Mouse (Mus musculus): ENCODE results near the gene Efna4. TPM values are rescaled to one million over a fixed set of nuclear protein-coding genes. Genes with fewer than 3 reads are reported as not detected.

Efna4 gene
- polyA plus RNA-seq, 1 experiment from 2014 or later = 31.5 TPM

DNA sequence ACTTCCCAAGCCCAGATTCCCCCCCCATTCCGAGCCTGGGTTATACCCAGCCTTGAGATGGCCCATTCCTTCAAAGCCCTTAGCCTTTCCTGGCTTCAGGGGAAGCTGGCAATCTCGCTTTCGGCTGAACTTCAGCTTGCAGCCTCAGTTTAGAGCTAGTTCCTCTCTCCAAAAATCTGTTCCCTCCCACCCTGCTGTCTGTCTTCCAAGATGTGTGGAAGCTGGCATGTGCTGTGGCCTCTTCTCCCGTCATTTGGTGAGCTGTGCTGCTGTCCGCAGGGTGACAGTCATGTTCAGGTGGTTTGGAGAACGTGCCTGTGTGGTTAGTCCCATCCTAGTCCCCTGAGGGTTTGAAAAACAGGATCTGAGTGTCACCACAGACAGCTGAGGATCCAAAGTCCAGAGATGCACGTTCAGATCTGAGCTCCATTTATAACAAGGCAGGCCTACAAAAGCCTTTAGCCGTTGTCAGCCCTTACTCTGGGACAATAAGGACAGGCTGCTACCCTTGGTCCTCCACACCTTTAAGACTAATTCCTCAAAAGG, 42.1 kb downstream of the Efna4 start:
- H3K9me3 ChIP-seq (replicated peaks) = no peaks in the 10 kb centered on the region
- no peak overlapping the region for H3K4me3 ChIP-seq (replicated peaks)
- no peak for ATAC-seq (replicated peaks; ENCODE audit: low FRiP score)
- no peaks in the 10 kb centered on the region for H3K36me3 ChIP-seq
- 77% methylated on average over 8 of the region's 8 CpGs for WGBS
- H3K27ac ChIP-seq = no peak overlapping the region
- H3K27me3 ChIP-seq = no peaks in the 10 kb centered on the region
- H3K4me1 ChIP-seq = peaks cover 31% of the 10 kb centered on the region
- H3K9ac ChIP-seq = no peak overlapping the region
- no peak overlapping the region for H3K4me2 ChIP-seq

GRCm38 (mm10) chr3:89294195-89294594, 43.6 kb downstream of the Efna4 start:
- WGBS = 72% methylated on average over 5 of the region's 5 CpGs

DNA sequence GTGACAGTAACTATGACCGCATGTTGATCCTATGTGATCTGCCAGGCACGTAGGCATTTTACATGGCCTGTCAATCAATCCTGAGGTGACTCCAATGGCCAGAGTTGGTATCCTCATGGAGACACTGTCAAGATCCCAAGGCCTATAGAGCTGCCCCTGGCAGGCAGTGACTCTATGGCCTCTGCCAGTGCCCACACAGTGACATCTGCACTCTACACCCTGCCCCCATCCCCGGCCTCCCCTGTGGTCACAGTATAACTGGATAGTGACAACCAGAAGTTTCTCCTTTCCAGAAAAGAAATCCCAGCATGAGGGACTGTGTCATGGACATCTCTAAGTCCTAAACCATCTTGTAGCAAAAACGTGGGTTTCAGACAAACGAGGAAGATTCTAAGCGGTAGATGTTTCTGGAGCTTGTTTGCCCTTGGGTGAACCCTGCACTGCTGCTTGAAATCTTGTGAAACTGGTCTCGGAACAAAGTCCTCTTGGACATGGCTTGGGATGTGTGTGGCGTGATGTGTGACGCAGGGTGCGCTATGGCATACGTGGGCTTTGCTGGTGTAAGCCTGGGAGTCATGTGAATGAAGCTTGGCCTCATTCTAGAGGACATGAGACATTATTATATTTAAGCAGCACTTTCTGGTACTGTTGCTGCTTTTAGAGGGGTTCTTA, 44.4 kb downstream of the Efna4 start:
- no peak overlapping the region for H3K9ac ChIP-seq
- H3K4me2 ChIP-seq = no peak overlapping the region
- no peak overlapping the region for H3K4me3 ChIP-seq (replicated peaks)
- no peak for ATAC-seq (replicated peaks; ENCODE audit: low FRiP score)
- WGBS = 89% methylated on average over 11 of the region's 11 CpGs
- peaks cover 23% of the 10 kb centered on the region for H3K4me1 ChIP-seq
- H3K27me3 ChIP-seq = no peaks in the 10 kb centered on the region
- no peaks in the 10 kb centered on the region for H3K36me3 ChIP-seq
- H3K9me3 ChIP-seq (replicated peaks) = no peaks in the 10 kb centered on the region
- H3K27ac ChIP-seq = no peak overlapping the region

More at GRCm38 (mm10) chr3:89294195-89294594, 43.6 kb downstream of the Efna4 start:
- Histone ChIP-seq H3K27me3 (no peaks in the 10 kb centered on the region), H3K4me2 (no peak overlapping the region), H3K9me3 (replicated peaks) (no peaks in the 10 kb centered on the region), H3K36me3 (no peaks in the 10 kb centered on the region), H3K9ac (no peak overlapping the region), H3K27ac (no peak overlapping the region), H3K4me1 (peaks cover 20% of the 10 kb centered on the region; the same call in 1 of the 2 replicates), H3K4me3 (replicated peaks) (no peak overlapping the region)
- ATAC-seq (replicated peaks; ENCODE audit: low FRiP score) = no peak

- H3K4me3 ChIP-seq (replicated peaks) = no peak overlapping the region
- H3K27ac ChIP-seq = no peak overlapping the region
- peaks cover 31% of the 10 kb centered on the region for H3K4me1 ChIP-seq
- H3K4me2 ChIP-seq = no peak overlapping the region
- H3K9ac ChIP-seq = no peak overlapping the region
- H3K36me3 ChIP-seq = no peaks in the 10 kb centered on the region
- no peaks in the 10 kb centered on the region for H3K9me3 ChIP-seq (replicated peaks)
- WGBS = 66% methylated on average over 5 of the region's 5 CpGs
- H3K27me3 ChIP-seq = no peaks in the 10 kb centered on the region
- no peak for ATAC-seq (replicated peaks; ENCODE audit: low FRiP score)
These were observed 45.5 kb downstream of the Efna4 start for GRCm38 (mm10) chr3:89292303-89292702.

GRCm38 (mm10) chr3:89291874-89292273, 46.0 kb downstream of the Efna4 start:
- H3K4me1 ChIP-seq = peaks cover 35% of the 10 kb centered on the region
- H3K4me2 ChIP-seq = no peak overlapping the region
- no peaks in the 10 kb centered on the region for H3K9me3 ChIP-seq (replicated peaks)
- no peaks in the 10 kb centered on the region for H3K27me3 ChIP-seq
- H3K4me3 ChIP-seq (replicated peaks) = no peak overlapping the region
- H3K9ac ChIP-seq = no peak overlapping the region
- no peak overlapping the region for H3K27ac ChIP-seq
- no peaks in the 10 kb centered on the region for H3K36me3 ChIP-seq
- 47% methylated on average over 10 of the region's 10 CpGs for WGBS
- ATAC-seq (replicated peaks; ENCODE audit: low FRiP score) = no peak

- ATAC-seq (replicated peaks; ENCODE audit: low FRiP score) = no peak
- H3K4me2 ChIP-seq = no peak overlapping the region
- no peaks in the 10 kb centered on the region for H3K36me3 ChIP-seq
- H3K4me3 ChIP-seq (replicated peaks) = no peak overlapping the region
- H3K27me3 ChIP-seq = no peaks in the 10 kb centered on the region
- H3K4me1 ChIP-seq = peaks cover 56% of the 10 kb centered on the region
- H3K9ac ChIP-seq = no peak overlapping the region
- H3K27ac ChIP-seq = no peak overlapping the region
- 32% methylated on average over 7 of the region's 7 CpGs for WGBS
- no peaks in the 10 kb centered on the region for H3K9me3 ChIP-seq (replicated peaks)
These were observed 49.3 kb downstream of the Efna4 start for GRCm38 (mm10) chr3:89288503-89288928.

DNA sequence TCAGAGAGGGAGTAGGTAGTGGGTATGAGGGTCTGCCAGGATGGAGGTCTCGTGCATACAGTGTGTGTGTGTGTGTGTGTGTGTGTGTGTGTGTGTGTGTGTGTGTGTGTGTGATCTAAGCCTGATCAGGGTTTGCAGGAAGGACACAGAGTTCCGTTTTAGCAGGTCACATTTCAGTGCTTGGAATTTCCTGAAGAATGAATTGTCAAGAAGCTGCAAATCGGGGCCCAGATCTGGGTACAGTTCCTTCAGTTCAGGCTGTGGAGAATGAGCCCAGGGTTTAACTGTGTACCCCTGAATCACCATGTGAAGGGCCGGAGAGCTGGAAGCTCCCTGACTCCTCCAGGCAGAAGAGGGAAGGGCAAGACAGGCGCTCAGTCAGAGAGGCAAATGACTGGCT, 50.5 kb downstream of the Efna4 start:
- Histone ChIP-seq H3K4me3 (replicated peaks) (no peak overlapping the region), H3K9me3 (replicated peaks) (no peaks in the 10 kb centered on the region), H3K4me1 (peaks cover 57% of the 10 kb centered on the region), H3K36me3 (no peaks in the 10 kb centered on the region), H3K9ac (no peak overlapping the region), H3K4me2 (no peak overlapping the region), H3K27ac (peak overlapping the region; percentile 77), H3K27me3 (no peaks in the 10 kb centered on the region)
- no peak for ATAC-seq (replicated peaks; ENCODE audit: low FRiP score)
- WGBS = 50% methylated on average over 5 of the region's 5 CpGs

GRCm38 (mm10) chr3:89285526-89285925, 52.3 kb downstream of the Efna4 start:
- 70% methylated on average over 2 of the region's 2 CpGs for WGBS
- Histone ChIP-seq H3K4me3 (replicated peaks) (no peak overlapping the region), H3K9ac (no peak overlapping the region), H3K27me3 (peaks cover under 1% of the 10 kb centered on the region; the same call in 1 of the 2 replicates), H3K27ac (no peak overlapping the region), H3K4me2 (no peak overlapping the region), H3K4me1 (peaks cover 60% of the 10 kb centered on the region), H3K36me3 (no peaks in the 10 kb centered on the region), H3K9me3 (replicated peaks) (no peaks in the 10 kb centered on the region)
- ATAC-seq (replicated peaks; ENCODE audit: low FRiP score) = no peak

- H3K36me3 ChIP-seq = no peaks in the 10 kb centered on the region
- peaks cover 71% of the 10 kb centered on the region for H3K4me1 ChIP-seq
- H3K27ac ChIP-seq = no peak overlapping the region
- peaks cover 4% of the 10 kb centered on the region; the same call in 1 of the 2 replicates for H3K27me3 ChIP-seq
- no peaks in the 10 kb centered on the region for H3K9me3 ChIP-seq (replicated peaks)
- no peak overlapping the region for H3K9ac ChIP-seq
- no peak overlapping the region for H3K4me2 ChIP-seq
- 68% methylated on average over 3 of the region's 3 CpGs for WGBS
- H3K4me3 ChIP-seq (replicated peaks) = no peak overlapping the region
- ATAC-seq (replicated peaks; ENCODE audit: low FRiP score) = no peak
These were observed 53.6 kb downstream of the Efna4 start for GRCm38 (mm10) chr3:89284261-89284660.

Other genes with a start within 250 kb of the Efna4 start
- gene Rusc1, start 244.7 kb downstream of the Efna4 start, polyA plus RNA-seq (2015; fragmentation: Nextera tagmentation; extraction: Ambion mirVana) = 19.3 and 19.7 TPM in 2 replicates
- not detected in 2 replicates for gene Gm43738, start 236.9 kb downstream of the Efna4 start, polyA plus RNA-seq (2015; fragmentation: Nextera tagmentation; extraction: Ambion mirVana)
- gene Fdps, start 236.1 kb downstream of the Efna4 start, polyA plus RNA-seq (2015; fragmentation: Nextera tagmentation; extraction: Ambion mirVana) = 188 and 215 TPM in 2 replicates
- gene Pklr, start 201.9 kb downstream of the Efna4 start, polyA plus RNA-seq (2015; fragmentation: Nextera tagmentation; extraction: Ambion mirVana) = 2.3 and 5.5 TPM in 2 replicates
- gene Hcn3, start 177.8 kb downstream of the Efna4 start, polyA plus RNA-seq (2015; fragmentation: Nextera tagmentation; extraction: Ambion mirVana) = 1.6 and 3.1 TPM in 2 replicates
- 28.4 and 32.0 TPM in 2 replicates for gene Clk2, start 173.2 kb downstream of the Efna4 start, polyA plus RNA-seq (2015; fragmentation: Nextera tagmentation; extraction: Ambion mirVana)
- 122 and 133 TPM in 2 replicates for gene Scamp3, start 160.6 kb downstream of the Efna4 start, polyA plus RNA-seq (2015; fragmentation: Nextera tagmentation; extraction: Ambion mirVana)
- gene Fam189b, start 154.9 kb downstream of the Efna4 start, polyA plus RNA-seq (2015; fragmentation: Nextera tagmentation; extraction: Ambion mirVana) = 37.1 and 50.4 TPM in 2 replicates
- gene Gba, start 135.1 kb downstream of the Efna4 start, polyA plus RNA-seq (2015; fragmentation: Nextera tagmentation; extraction: Ambion mirVana) = 41.4 and 44.0 TPM in 2 replicates
- 14.9 and 20.5 TPM in 2 replicates for gene Thbs3, start 122.8 kb downstream of the Efna4 start, polyA plus RNA-seq (2015; fragmentation: Nextera tagmentation; extraction: Ambion mirVana)
- 211 and 219 TPM in 2 replicates for gene Mtx1, start 110.9 kb downstream of the Efna4 start, polyA plus RNA-seq (2015; fragmentation: Nextera tagmentation; extraction: Ambion mirVana)
- 12.0 and 12.3 TPM in 2 replicates for gene Muc1, start 109.0 kb downstream of the Efna4 start, polyA plus RNA-seq (2015; fragmentation: Nextera tagmentation; extraction: Ambion mirVana)
- gene Krtcap2, start 92.1 kb downstream of the Efna4 start, polyA plus RNA-seq (2015; fragmentation: Nextera tagmentation; extraction: Ambion mirVana) = 309 and 321 TPM in 2 replicates
- gene Trim46, start 91.7 kb downstream of the Efna4 start, polyA plus RNA-seq (2015; fragmentation: Nextera tagmentation; extraction: Ambion mirVana) = 3.4 and 5.2 TPM in 2 replicates
- 149 and 153 TPM in 2 replicates for gene Dpm3, start 78.7 kb downstream of the Efna4 start, polyA plus RNA-seq (2015; fragmentation: Nextera tagmentation; extraction: Ambion mirVana)
- gene Slc50a1, start 67.5 kb downstream of the Efna4 start, polyA plus RNA-seq (2015; fragmentation: Nextera tagmentation; extraction: Ambion mirVana) = 58.0 and 59.9 TPM in 2 replicates
- gene Efna1, start 56.9 kb downstream of the Efna4 start, polyA plus RNA-seq (2015; fragmentation: Nextera tagmentation; extraction: Ambion mirVana) = 66.0 and 66.6 TPM in 2 replicates
- 9.3 and 11.9 TPM in 2 replicates for gene Efna3, start 15.1 kb downstream of the Efna4 start, polyA plus RNA-seq (2015; fragmentation: Nextera tagmentation; extraction: Ambion mirVana)
- gene Adam15, start 12.0 kb upstream of the Efna4 start, polyA plus RNA-seq (2015; fragmentation: Nextera tagmentation; extraction: Ambion mirVana) = 73.4 and 84.3 TPM in 2 replicates
- gene Dcst2, start 23.9 kb upstream of the Efna4 start, polyA plus RNA-seq (2015; fragmentation: Nextera tagmentation; extraction: Ambion mirVana) = 0.34 and 0.35 TPM in 2 replicates
- gene Dcst1, start 27.2 kb upstream of the Efna4 start, polyA plus RNA-seq (2015; fragmentation: Nextera tagmentation; extraction: Ambion mirVana) = 1.9 and 2.5 TPM in 2 replicates
- 2.4 and 3.7 TPM in 2 replicates for gene Zbtb7b, start 56.7 kb upstream of the Efna4 start, polyA plus RNA-seq (2015; fragmentation: Nextera tagmentation; extraction: Ambion mirVana)
- 0.14 TPM in 1 of 2 replicates, not detected in the other for gene Lenep, start 64.8 kb upstream of the Efna4 start, polyA plus RNA-seq (2015; fragmentation: Nextera tagmentation; extraction: Ambion mirVana)
- gene Flad1, start 73.8 kb upstream of the Efna4 start, polyA plus RNA-seq (2015; fragmentation: Nextera tagmentation; extraction: Ambion mirVana) = 29.4 and 31.4 TPM in 2 replicates
- gene Cks1b, start 80.4 kb upstream of the Efna4 start, polyA plus RNA-seq (2015; fragmentation: Nextera tagmentation; extraction: Ambion mirVana) = 518 and 559 TPM in 2 replicates
- gene Shc1, start 80.4 kb upstream of the Efna4 start, polyA plus RNA-seq (2015; fragmentation: Nextera tagmentation; extraction: Ambion mirVana) = 97.1 and 105 TPM in 2 replicates
- gene Pygo2, start 92.2 kb upstream of the Efna4 start, polyA plus RNA-seq (2015; fragmentation: Nextera tagmentation; extraction: Ambion mirVana) = 38.3 and 43.5 TPM in 2 replicates
- gene Pbxip1, start 98.7 kb upstream of the Efna4 start, polyA plus RNA-seq (2015; fragmentation: Nextera tagmentation; extraction: Ambion mirVana) = 39.6 and 39.7 TPM in 2 replicates
- 52.6 and 59.1 TPM in 2 replicates for gene Pmvk, start 116.5 kb upstream of the Efna4 start, polyA plus RNA-seq (2015; fragmentation: Nextera tagmentation; extraction: Ambion mirVana)
- gene Kcnn3, start 182.1 kb upstream of the Efna4 start, polyA plus RNA-seq (2015; fragmentation: Nextera tagmentation; extraction: Ambion mirVana) = 2.1 and 3.0 TPM in 2 replicates

All from kidney, embryonic 15.5 days (tissue).